Mouse (Mus musculus): Measurements from ENCODE around the gene Adgre5. TPM values are rescaled to one million over a fixed set of nuclear protein-coding genes. Genes with fewer than 3 reads are reported as not detected.

The Adgre5 gene
- 10 to 100 TPM; 11.9 to 12.6 TPM for total RNA-seq (2021)
- long read RNA-seq, experiment 1, partial matches to known transcripts, result 7 of 8 reads
- long read RNA-seq, experiment 1, other reads (novel, unspliced or antisense), result 1 of 8 reads
- long read RNA-seq, experiment 2, partial matches to known transcripts, result 2 of 3 reads
- long read RNA-seq, experiment 2, other reads (novel, unspliced or antisense), result 1 of 3 reads

GRCm38 (mm10) chr8:83740976-83741741, at the start of gene Adgre5:
Gene Adgre5 (minus strand): TSS chr8:83741326.
- no peak for DNase-seq (ENCODE audit: low spot score in 2 of 2)

- no peak for DNase-seq (ENCODE audit: low spot score in 2 of 2)
These were observed 48.7 kb upstream of the Adgre5 start for GRCm38 (mm10) chr8:83789826-83790225.

DNA sequence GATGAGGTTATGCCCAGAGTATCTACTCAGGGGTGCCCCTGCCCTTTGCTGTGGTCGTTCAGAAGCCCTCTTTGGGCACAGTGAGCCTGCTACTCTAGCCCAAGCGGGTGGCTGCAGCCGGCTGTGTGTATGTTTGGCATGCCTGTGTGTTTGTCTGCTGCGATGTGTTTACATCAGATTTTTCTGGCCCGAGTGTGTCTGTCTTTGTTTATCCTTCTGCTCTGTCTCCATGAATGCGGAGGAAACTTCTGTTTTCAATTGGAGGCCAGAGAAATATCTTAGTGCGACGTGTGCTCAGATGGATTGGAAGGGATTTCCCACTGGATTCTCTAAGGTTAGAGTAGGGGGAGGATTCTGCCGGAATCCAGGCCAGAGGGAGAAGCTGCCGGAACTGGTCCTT, 43.9 kb upstream of the Adgre5 start:
- no peak for DNase-seq (ENCODE audit: low spot score in 2 of 2)

DNA sequence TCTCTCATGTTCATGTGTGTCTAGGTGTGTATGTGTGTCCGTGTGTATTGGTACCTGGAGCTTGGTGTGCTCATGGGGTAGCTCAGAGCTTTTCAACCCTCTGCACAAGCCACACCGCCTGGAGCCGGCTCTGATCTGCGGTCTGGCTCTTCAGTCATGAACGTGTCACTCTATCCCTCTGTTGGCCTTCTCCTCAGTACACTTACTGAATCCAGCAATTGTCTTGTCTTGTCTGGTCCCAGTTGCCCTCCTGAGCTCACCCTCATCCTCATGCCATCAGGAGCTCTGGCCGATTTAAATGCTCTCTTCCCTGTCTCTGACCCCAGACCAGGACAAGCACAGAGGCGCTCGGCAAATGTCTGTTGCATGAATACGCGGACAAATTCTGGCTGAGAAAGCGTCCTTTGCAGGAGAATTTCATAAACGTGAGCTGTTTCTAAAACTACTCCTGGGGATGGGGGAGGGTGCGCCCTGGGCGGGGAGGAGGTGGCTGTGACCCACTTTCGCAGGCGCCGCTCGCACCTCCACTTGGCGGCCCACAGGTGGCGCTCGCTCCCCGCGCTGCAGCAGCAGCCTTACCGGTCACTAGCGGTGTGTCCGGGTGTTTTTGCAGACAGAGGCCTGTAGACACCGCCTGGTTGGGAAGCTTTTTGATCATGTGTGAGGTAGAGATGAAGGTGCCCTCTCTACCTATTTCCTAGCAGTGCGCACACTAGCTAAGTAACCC, 41.9 kb upstream of the Adgre5 start:
- peak; percentile 84 to 87 for DNase-seq (ENCODE audit: low spot score in 2 of 2)

DNA sequence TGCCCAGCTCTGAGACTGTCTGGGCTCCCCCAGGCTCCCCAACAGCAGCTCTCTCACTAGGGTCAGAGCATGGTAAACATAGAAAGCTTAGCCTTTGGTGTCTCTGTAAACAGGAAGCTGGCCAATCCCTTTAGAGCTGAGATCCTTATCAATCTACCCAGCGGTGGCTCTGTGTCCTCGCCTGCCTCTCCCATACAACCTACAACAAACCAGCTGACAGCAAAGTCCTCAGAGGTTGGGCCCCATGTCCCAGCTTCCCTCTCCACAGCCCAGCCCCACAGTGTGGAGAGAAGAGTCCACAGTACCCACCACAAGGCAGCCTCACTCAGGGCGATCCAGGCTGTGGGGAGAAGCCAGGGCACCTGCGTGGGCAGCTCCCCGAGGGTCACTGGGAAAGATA, 38.5 kb upstream of the Adgre5 start:
- DNase-seq (ENCODE audit: low spot score in 2 of 2), result no peak

DNA sequence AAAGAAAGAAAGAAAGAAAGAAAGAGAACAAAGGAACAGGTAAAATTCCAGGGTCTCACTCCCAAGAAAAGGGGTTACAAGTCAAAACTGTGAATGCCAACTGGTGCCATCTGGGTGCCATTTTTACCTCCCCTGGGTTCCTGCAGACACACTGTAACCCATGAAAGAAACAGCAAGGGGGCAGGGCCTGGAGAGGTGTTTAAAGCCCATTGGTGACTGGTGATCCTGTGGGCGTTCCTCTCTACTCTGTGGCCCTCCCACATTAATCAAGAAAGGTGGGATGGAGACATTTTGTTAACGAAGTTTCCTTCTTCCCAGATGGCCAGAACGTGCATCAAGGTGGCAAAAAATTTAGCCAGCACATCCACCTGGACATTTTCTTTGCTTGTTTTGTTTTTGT, 36.9 kb upstream of the Adgre5 start:
- no peak for DNase-seq (ENCODE audit: low spot score in 2 of 2)

DNA sequence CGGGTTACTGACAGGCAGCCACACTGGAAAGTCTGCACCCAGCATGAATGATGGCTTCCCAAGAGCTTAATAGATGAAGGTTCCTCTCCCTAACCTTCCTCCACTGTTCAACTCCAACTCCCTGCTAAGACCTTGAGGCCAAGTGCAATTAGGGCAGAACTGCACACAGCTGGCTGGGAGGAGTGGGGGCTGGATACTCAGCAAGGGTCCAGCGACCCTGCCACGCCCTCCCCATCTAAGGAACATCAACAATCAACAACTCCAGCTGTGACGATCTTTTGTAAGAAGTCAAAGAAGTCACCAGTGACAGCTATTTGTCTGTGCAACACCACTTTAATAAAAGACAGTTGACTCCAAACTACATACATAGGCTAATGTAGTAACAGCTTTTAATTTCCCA, 35.5 kb upstream of the Adgre5 start:
- DNase-seq (ENCODE audit: low spot score in 2 of 2), result no peak

- no peak for DNase-seq (ENCODE audit: low spot score in 2 of 2)
These were observed 33.1 kb upstream of the Adgre5 start for GRCm38 (mm10) chr8:83774221-83774620.

DNA sequence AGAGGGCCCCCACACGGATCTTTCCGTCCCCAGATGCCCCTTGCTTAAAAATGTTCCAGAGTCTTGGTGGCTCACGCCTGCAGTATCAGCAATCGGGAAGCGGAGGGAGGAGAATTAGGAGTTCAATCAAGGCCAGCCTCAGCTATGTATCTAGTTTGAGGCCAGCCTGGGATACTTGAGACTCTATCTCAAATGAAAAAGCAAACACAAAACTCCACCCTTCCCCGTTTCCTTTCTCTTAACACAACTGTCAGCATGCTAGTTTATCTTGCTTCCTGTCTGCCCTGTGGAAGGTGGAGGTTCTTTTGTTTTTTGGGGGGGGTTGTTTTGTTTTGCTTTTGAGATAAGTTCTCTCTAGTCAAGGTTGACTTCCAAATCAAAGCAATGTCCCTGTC, 32.3 kb upstream of the Adgre5 start:
- no peak for DNase-seq (ENCODE audit: low spot score in 2 of 2)

- no peak for DNase-seq (ENCODE audit: low spot score in 2 of 2)
These were observed 31.8 kb upstream of the Adgre5 start for GRCm38 (mm10) chr8:83772701-83773451.

GRCm38 (mm10) chr8:83771791-83772190, 30.7 kb upstream of the Adgre5 start:
- DNase-seq (ENCODE audit: low spot score in 2 of 2), result no peak

- no peak for DNase-seq (ENCODE audit: low spot score in 2 of 2)
These were observed 29.5 kb upstream of the Adgre5 start for GRCm38 (mm10) chr8:83770669-83771068.

DNA sequence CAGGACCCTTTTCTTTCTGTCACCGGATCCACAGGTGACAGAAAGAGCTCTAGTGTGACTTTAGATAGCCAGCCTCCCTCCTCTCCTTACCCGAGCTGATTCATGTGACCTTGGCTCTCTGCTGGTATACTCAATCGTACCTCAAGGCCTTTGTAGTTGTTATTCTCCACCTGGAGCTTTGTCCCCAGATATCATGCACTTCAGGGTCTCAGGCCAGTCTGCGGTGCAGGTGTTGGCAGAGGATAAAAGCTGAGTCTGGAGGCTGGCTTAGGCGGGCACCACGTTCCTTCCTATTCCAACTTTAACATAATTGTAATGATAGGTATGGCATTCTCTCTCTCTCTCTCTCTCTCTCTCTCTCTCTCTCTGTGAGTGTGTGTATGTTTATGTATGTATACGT, 28.6 kb upstream of the Adgre5 start:
- no peak for DNase-seq (ENCODE audit: low spot score in 2 of 2)

- no peak for DNase-seq (ENCODE audit: low spot score in 2 of 2)
These were observed 27.4 kb upstream of the Adgre5 start for GRCm38 (mm10) chr8:83768526-83768925.

DNA sequence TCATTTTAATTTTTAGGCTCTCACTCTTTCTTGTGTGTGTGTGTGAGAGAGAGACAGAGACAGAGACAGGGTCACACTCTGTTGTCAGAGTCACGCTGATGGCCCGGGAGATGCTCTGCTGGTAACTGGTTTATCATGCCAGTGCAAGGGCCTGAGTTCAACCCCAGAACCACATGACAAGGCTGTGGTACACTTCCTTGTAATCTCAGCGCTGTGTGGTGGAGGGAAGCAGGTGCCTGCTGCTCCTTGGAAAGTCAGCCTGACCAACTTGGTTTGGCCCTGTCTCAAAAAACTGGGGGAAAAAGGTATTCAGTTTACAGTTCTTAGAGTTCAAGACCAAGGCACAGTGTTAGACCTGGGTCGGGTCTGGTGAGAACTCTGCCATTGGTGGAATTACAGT, 26.3 kb upstream of the Adgre5 start:
- DNase-seq (ENCODE audit: low spot score in 2 of 2), result no peak

DNA sequence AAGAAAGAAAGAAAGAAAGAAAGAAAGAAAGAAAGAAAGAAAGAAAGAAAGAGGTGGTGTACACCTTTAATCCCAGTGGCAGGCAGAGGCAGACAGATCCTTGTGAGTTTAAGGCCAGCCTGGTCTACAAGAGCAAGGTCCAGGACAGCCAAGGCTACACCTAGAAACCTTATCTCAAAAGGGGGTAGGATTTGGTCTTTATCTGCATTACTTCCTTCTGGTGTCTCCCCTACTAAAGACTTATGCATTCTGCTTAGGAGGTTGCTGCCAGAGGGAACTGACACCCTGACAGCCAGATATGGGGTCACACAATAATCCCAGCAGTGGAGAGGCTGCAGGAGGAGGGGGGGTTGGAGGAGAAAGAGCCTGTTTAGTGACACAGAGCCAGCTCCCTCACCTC, 24.5 kb upstream of the Adgre5 start:
- no peak for DNase-seq (ENCODE audit: low spot score in 2 of 2)

- DNase-seq (ENCODE audit: low spot score in 2 of 2), result no peak
These were observed 23.6 kb upstream of the Adgre5 start for GRCm38 (mm10) chr8:83764717-83765116.

DNA sequence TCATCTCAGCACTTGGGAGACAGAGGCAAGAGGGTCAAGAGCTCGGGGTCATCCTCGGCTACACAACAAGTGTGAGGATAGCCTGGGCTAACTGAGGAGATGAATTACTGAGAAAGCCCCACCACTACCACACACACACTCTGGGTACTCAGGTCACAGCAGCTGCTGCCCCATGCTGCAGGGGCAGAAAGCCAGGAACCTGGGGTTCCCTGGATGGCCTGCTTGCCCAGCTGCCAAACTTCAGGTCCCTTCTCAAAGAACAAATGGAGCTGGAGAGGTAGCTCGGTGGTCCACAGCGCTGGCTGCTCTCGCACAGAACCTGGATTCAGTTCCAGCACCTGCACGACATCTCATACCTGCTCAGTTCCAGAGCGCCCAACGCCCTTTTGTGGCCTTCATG, 23.0 kb upstream of the Adgre5 start:
- no peak for DNase-seq (ENCODE audit: low spot score in 2 of 2)

- no peak for DNase-seq (ENCODE audit: low spot score in 2 of 2)
These were observed 18.2 kb upstream of the Adgre5 start for GRCm38 (mm10) chr8:83759231-83759759.

DNA sequence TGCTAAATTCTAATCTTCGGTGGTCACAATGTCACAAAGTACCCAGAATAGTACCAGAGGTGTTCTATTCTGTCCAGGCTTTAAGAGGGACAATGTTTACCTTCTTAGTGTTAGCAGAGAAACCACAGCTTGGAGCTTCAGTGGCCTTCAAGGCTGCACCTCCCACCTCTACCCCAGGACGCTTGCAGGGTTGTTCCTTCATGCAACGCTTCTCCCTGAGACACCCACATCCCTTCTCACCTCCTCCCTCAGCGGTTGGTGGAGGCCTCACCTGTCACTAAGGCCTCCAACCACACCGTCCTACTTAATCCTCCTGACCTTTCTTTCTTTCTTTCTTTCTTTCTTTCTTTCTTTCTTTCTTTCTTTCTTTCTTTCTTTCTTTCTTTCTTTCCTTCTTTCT, 17.2 kb upstream of the Adgre5 start:
- no peak for DNase-seq (ENCODE audit: low spot score in 2 of 2)

DNA sequence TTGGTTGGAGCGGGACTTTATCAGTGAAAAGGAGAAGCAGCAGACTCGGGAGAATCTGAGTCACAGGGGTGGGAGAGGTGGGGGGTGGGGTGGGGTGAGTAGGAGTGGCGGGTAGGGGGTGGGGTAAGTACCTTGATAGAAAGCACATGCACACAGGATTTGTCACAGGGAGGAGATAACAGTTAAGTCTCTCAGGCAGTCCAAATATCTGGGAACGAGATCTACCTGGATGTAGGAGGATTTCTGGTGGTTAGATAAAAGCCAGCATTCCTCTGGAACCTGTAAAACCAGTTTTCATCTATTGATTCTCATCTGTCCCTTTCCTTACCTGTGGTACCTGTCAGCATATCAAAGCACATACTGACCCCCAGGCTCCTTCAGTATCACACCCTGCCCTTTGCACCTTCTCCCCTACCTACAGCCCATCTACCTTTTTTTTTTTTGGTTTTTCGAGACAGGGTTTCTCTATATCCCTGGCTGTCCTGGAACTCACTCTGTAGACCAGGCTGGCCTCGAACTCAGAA, 16.0 kb upstream of the Adgre5 start:
- DNase-seq (ENCODE audit: low spot score in 2 of 2), result no peak
